Mouse (Mus musculus) forebrain, embryonic 11.5 days (tissue): ENCODE measurements around the gene Adamts17. TPM values are rescaled to one million over a fixed set of nuclear protein-coding genes. Genes with fewer than 3 reads are reported as not detected.

Experiments
- ATAC-seq: fragments of 200-750 bp; cut with Nextera tagmentation; replicated peaks from 2 replicates; pipeline ENCODE4 v1.8.0; 2017; ENCODE audit warnings: moderate TSS enrichment; ENCODE audit not compliant: low FRiP score
- DNase-seq: peaks from one replicate; pipeline ENCODE4 v3.0.0-alpha.2; 2017; ENCODE audit warnings: low spot score
- H3K27ac ChIP-seq: fragments of 300-500 bp; sonication (generic); 2 replicates; pipeline ENCODE4 v1.5.1; 2014; ENCODE audit warnings: low read depth, low read length
- H3K27me3 ChIP-seq: fragments of 300-500 bp; sonication (generic); 2 replicates; pipeline ENCODE4 v1.6.1; 2014; ENCODE audit warnings: mild to moderate bottlenecking, low read length, mixed read lengths; ENCODE audit not compliant: control insufficient read depth, insufficient read depth
- H3K36me3 ChIP-seq: fragments of 300-500 bp; sonication (generic); 2 replicates; pipeline ENCODE4 v1.6.1; 2014; ENCODE audit warnings: mild to moderate bottlenecking, low read length, moderate library complexity, mixed read lengths; ENCODE audit not compliant: control insufficient read depth, insufficient read depth
- H3K4me1 ChIP-seq: fragments of 300-500 bp; sonication (generic); replicated peaks from 2 replicates; pipeline ENCODE4 v1.6.1; 2014; ENCODE audit warnings: low read length, mixed read lengths; ENCODE audit not compliant: control insufficient read depth, insufficient read depth
- H3K4me2 ChIP-seq: fragments of 300-500 bp; sonication (generic); 2 replicates; pipeline ENCODE4 v1.6.1; 2014; ENCODE audit warnings: low read depth, mild to moderate bottlenecking, low read length, moderate library complexity, mixed read lengths; ENCODE audit not compliant: severe bottlenecking
- H3K4me3 ChIP-seq: fragments of 300-500 bp; sonication (generic); 2 replicates; pipeline ENCODE4 v1.5.1; 2014; ENCODE audit warnings: low read depth, low read length
- H3K9ac ChIP-seq: fragments of 300-500 bp; sonication (generic); 2 replicates; pipeline ENCODE4 v1.6.1; 2014; ENCODE audit warnings: low read length
- H3K9me3 ChIP-seq: fragments of 300-500 bp; sonication (generic); 2 replicates; pipeline ENCODE4 v1.6.1; 2016; ENCODE audit warnings: low read length, mixed read lengths; ENCODE audit not compliant: control insufficient read depth
- WGBS: fragments of 180-500 bp; shearing (Covaris S2); extraction: QIAGEN DNeasy Blood & Tissue Kit; methylation state at CpG from one replicate; pipeline ENCODE4 v1.1.7; 2014; 5-methylcytosine and 5-hydroxymethylcytosine counted together
- polyA plus RNA-seq: library from polyadenylated mRNA; unstranded; fragments of >200 nt; fragmentation: Nextera tagmentation; extraction: Ambion mirVana; gene quantifications from 2 replicates; pipeline ENCODE4 v1.2.1, GENCODE M21; 2014

Adamts17 gene
- polyA plus RNA-seq, 1 experiment from 2014 or later: 0.72 TPM

- 95% methylated on average over 14 of the region's 14 CpGs for WGBS
- Histone ChIP-seq H3K4me2 (no peak overlapping the region), H3K27ac (no peak overlapping the region), H3K4me3 (no peak overlapping the region), H3K27me3 (no peaks in the 10 kb centered on the region), H3K9ac (no peak overlapping the region), H3K9me3 (no peaks in the 10 kb centered on the region), H3K4me1 (no peaks in the 10 kb centered on the region), H3K36me3 (no peaks in the 10 kb centered on the region)
- ATAC-seq (no peak), DNase-seq (no peak)
Observed at GRCm38 (mm10) chr7:67029481-67029880, 189.9 kb downstream of the Adamts17 start.

- Histone ChIP-seq H3K4me2 (no peak overlapping the region), H3K9ac (no peak overlapping the region), H3K4me1 (no peaks in the 10 kb centered on the region), H3K9me3 (no peaks in the 10 kb centered on the region), H3K36me3 (no peaks in the 10 kb centered on the region), H3K4me3 (no peak overlapping the region), H3K27ac (no peak overlapping the region), H3K27me3 (no peaks in the 10 kb centered on the region)
- 86% methylated on average over 2 of the region's 2 CpGs for WGBS
- DNase-seq: no peak
- no peak for ATAC-seq
Observed at GRCm38 (mm10) chr7:67031284-67031683, 191.7 kb downstream of the Adamts17 start.

GRCm38 (mm10) chr7:67032616-67033015, 193.1 kb downstream of the Adamts17 start:
- H3K36me3 ChIP-seq: no peaks in the 10 kb centered on the region
- no peaks in the 10 kb centered on the region for H3K27me3 ChIP-seq
- H3K27ac ChIP-seq: no peak overlapping the region
- no peak overlapping the region for H3K4me2 ChIP-seq
- DNase-seq (no peak), ATAC-seq (no peak)
- no peaks in the 10 kb centered on the region for H3K4me1 ChIP-seq
- no peak overlapping the region for H3K4me3 ChIP-seq
- H3K9ac ChIP-seq: no peak overlapping the region
- H3K9me3 ChIP-seq: no peaks in the 10 kb centered on the region

- H3K36me3 ChIP-seq: no peaks in the 10 kb centered on the region
- no peak overlapping the region for H3K4me3 ChIP-seq
- H3K4me1 ChIP-seq: no peaks in the 10 kb centered on the region
- no peak overlapping the region for H3K27ac ChIP-seq
- no peak overlapping the region for H3K4me2 ChIP-seq
- no peaks in the 10 kb centered on the region for H3K27me3 ChIP-seq
- H3K9me3 ChIP-seq: no peaks in the 10 kb centered on the region
- ATAC-seq (no peak), DNase-seq (no peak)
- 84% methylated on average over 2 of the region's 2 CpGs for WGBS
- H3K9ac ChIP-seq: no peak overlapping the region
Observed at GRCm38 (mm10) chr7:67034369-67034768, 194.8 kb downstream of the Adamts17 start.

GRCm38 (mm10) chr7:67035246-67035645, 195.7 kb downstream of the Adamts17 start:
- 93% methylated on average over 10 of the region's 10 CpGs for WGBS

GRCm38 (mm10) chr7:67035661-67036060, 196.1 kb downstream of the Adamts17 start:
- no peaks in the 10 kb centered on the region for H3K9me3 ChIP-seq
- no peaks in the 10 kb centered on the region for H3K27me3 ChIP-seq
- H3K9ac ChIP-seq: no peak overlapping the region
- no peak overlapping the region for H3K27ac ChIP-seq
- no peaks in the 10 kb centered on the region for H3K4me1 ChIP-seq
- no peak overlapping the region for H3K4me2 ChIP-seq
- ATAC-seq (no peak), DNase-seq (no peak)
- 95% methylated on average over 5 of the region's 5 CpGs for WGBS
- no peak overlapping the region for H3K4me3 ChIP-seq
- no peaks in the 10 kb centered on the region for H3K36me3 ChIP-seq

More at GRCm38 (mm10) chr7:67035246-67035645, 195.7 kb downstream of the Adamts17 start:
- Histone ChIP-seq H3K4me3 (no peak overlapping the region), H3K9me3 (no peaks in the 10 kb centered on the region), H3K4me1 (no peaks in the 10 kb centered on the region), H3K27me3 (no peaks in the 10 kb centered on the region), H3K36me3 (no peaks in the 10 kb centered on the region), H3K27ac (no peak overlapping the region), H3K4me2 (no peak overlapping the region), H3K9ac (no peak overlapping the region)
- ATAC-seq (no peak), DNase-seq (no peak)

- Histone ChIP-seq H3K4me1 (no peaks in the 10 kb centered on the region), H3K27me3 (no peaks in the 10 kb centered on the region), H3K36me3 (no peaks in the 10 kb centered on the region), H3K4me3 (no peak overlapping the region), H3K4me2 (no peak overlapping the region), H3K27ac (no peak overlapping the region), H3K9me3 (no peaks in the 10 kb centered on the region), H3K9ac (no peak overlapping the region)
- WGBS: 72% methylated on average over 5 of the region's 5 CpGs
- no peak for ATAC-seq
- no peak for DNase-seq
Observed at GRCm38 (mm10) chr7:67036502-67037485, 197.3 kb downstream of the Adamts17 start.

GRCm38 (mm10) chr7:67037726-67038520, 198.4 kb downstream of the Adamts17 start:
- ATAC-seq (no peak), DNase-seq (no peak)
- Histone ChIP-seq H3K4me2 (no peak overlapping the region), H3K27me3 (no peaks in the 10 kb centered on the region), H3K4me1 (no peaks in the 10 kb centered on the region), H3K9me3 (no peaks in the 10 kb centered on the region), H3K4me3 (no peak overlapping the region), H3K27ac (no peak overlapping the region), H3K9ac (no peak overlapping the region), H3K36me3 (no peaks in the 10 kb centered on the region)
- 78% methylated on average over 4 of the region's 4 CpGs for WGBS
